Mouse (Mus musculus) E14TG2a.4 (cell line): Measurements from ENCODE around the gene Stx6.

Experiments
- CTCF ChIP-seq: conservative IDR thresholded peaks from 2 replicates; pipeline ENCODE4 v1.5.1; 2014; ENCODE audit warnings: low read length
- NANOG ChIP-seq: IDR thresholded peaks from 2 replicates; pipeline ENCODE4 v1.6.1; 2014; ENCODE audit warnings: borderline replicate concordance, low read length, mixed read lengths
- POU5F1 ChIP-seq: IDR thresholded peaks from 2 replicates; pipeline ENCODE4 v1.6.1; 2014; ENCODE audit warnings: low read length, borderline replicate concordance

DNA sequence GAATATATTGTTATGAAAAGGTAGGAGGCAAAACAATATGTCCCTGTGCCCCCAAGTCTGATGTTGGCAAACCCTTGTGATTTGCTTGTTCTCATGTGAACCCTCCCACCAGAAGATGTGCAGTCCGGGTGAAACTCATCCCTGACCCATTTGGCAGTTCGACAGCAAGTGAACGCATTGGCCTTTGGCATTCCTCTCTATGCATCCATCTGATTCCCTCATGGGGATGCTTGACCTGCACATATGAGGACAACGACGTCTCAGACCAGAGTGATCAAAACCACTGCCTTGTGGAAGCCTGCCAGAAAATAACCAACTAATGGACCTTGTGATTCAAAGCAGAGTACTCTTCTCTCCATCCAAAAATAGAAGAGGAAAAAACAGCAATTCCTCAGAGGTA lies 31.8 kb upstream of the Stx6 start:
- TF ChIP-seq CTCF (no peak), NANOG (no peak), POU5F1 (no peak)
